Mouse (Mus musculus) kidney, adult 18-20 months (tissue): ENCODE measurements around the gene Rad50.
A peak's percentile ranks its signal among the peaks of the same experiment; 100 is the strongest.

Experiments used
- DNase-seq: peaks from one replicate; pipeline ENCODE4 v3.0.0; 2021

The Rad50 gene

GRCm38 (mm10) chr11:53632122-53632733, 74.9 kb downstream of the Rad50 start:
- no peak for DNase-seq

- peak; percentile 70 for DNase-seq
These were observed 79.3 kb downstream of the Rad50 start for GRCm38 (mm10) chr11:53627859-53628258.

GRCm38 (mm10) chr11:53626802-53627373, 80.2 kb downstream of the Rad50 start:
- DNase-seq: no peak

DNA sequence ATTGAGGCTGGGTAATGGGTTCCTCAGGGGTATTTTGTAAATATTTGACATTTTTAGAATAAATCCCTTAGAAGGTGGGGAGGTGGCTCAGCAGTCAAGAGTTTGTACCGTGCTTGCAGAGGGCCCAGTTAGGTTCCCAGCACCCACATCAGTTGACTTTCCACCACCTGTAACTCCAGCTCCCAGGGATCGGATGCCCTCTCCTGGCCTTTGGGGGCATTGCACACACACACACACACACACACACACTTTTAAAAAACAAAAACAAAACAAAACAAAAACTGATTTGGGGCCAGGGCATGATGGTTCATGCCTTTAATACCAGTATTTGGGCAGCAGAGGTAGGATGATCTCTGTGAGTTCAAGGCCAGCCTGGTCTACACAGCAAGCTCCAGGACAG, 83.0 kb downstream of the Rad50 start:
- no peak for DNase-seq

DNA sequence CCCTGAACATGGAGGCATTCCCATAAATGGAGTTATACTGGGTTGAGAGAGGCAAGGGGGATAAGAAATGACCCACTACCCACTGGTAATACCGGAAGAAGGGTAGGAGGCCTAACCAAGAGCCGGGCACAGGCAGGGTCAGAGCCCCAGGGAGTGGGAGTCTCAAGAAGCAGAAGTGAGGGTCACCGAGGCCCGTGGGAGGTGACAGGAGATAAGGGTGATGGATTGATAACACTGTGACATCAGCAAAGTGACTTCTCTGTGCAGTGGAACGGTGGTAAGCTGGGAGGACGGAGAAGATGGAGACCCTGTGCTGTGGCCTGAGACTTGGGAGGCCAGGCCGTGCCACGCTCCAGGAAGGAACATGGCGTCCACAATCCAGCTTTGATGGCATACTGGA, 83.5 kb downstream of the Rad50 start:
- no peak for DNase-seq

- DNase-seq: no peak
These were observed 84.7 kb downstream of the Rad50 start for GRCm38 (mm10) chr11:53622440-53622806.

DNA sequence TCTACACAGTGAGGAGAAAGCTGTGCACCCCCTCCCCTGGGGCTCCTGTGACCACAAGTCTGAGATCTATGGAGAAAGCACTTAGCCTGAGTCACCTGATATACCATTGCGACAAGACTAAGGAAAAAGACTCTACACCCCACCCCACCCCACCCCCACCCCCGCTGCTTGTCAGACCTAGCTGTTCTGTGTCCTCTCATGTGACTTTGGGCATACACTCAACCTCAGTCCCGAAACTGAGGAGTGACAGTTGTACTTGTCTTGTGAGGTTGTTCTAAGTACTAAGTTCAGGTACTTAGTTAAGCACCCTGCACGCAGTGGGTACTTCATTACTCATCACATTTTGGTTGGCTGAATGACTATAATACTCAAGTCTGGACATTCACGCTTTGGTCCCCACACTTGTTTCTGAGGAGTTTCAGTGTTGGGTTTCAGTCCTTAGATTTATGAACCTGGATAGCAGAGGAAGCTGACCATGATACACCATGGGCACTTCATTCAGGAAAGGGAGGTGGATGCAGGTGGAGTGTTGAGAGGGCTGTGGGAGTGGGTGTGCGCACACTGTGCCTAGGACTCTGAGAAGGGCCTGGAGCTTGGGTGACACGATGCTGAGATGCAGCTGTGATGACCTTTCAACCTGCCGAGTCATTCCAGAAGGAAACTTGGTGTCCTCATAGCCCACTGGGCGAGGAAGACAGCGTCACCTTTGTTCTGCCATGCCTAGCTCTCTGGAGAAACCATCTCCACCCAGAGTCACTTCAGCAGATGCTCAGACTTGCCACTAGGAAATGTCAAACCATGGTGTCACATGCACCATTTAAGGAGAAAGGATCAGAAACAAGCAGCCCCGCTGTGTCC, 85.3 kb downstream of the Rad50 start:
- no peak for DNase-seq

- DNase-seq: no peak
These were observed 87.0 kb downstream of the Rad50 start for GRCm38 (mm10) chr11:53620094-53620493.

GRCm38 (mm10) chr11:53619428-53619827, 87.7 kb downstream of the Rad50 start:
- DNase-seq: no peak

GRCm38 (mm10) chr11:53618619-53619198, 88.4 kb downstream of the Rad50 start, which contains the start of gene Il4:
Gene Il4 (minus strand): TSS chr11:53618669.
- DNase-seq: no peak

DNA sequence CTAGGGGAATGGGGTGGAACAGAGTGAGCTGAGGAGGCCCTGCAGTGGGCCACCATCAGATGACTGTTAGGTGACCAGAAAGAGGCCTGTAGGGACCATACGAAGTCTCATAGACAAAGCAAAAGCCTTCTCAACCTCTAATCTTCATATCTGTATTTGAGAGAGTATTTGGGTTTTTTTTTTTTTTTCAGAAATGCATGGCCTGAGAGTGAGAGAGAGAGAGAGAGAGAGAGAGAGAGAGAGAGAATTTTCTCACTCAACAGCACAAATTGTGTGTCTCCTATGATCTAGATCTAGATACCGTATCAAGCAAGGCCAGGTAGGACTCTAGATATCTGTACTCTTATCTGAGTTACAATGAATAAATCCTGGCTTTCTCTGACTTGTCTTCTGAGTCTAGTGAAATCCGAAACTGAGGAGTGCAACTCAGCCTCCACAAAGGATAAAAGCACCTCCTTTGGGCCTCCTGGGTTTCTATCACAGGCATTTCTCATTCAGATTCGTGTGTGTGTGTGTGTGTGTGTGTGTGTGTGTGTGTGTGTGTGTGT, 89.5 kb downstream of the Rad50 start:
- DNase-seq: no peak

GRCm38 (mm10) chr11:53616748-53617558, 90.2 kb downstream of the Rad50 start:
- DNase-seq: no peak

DNA sequence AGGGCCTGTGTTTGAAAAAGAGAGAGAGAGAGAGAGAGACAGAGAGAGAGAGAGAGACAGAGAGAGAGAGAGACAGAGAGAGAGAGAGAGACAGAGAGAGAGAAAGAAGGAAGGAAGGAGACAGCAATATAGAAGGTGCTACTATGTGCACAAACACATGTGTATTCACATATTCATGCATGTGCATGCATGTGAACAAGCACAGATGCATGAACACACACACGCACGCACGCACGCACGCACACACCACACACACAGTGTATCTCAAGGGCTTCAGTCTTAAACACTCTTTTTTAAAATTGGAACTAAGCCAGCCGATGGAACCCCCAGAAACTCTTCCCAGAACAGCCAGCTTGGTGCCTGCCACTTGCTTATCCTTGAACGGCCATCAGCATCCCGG, 91.5 kb downstream of the Rad50 start:
- DNase-seq: no peak

GRCm38 (mm10) chr11:53615172-53615571, 91.9 kb downstream of the Rad50 start:
- DNase-seq: no peak

DNA sequence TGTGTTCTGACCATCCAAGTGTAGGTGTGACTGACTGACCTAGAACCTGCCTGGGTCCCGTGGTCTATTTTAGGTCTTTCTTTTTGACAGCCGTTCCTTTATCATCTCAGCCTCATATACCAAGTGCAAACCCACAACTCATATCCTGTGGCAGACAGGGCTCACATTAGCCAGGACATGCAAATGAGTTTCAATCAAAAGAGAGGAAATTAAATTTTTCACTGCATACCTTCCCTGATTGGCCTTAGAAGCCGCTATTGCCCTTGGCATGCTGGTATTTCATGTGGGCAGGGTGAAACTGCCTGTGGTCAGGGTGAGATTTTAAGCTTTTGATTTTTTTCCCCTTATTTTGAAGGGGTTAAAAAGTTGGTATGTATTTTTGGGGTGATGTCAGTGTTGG, 97.4 kb downstream of the Rad50 start:
- DNase-seq: no peak

DNA sequence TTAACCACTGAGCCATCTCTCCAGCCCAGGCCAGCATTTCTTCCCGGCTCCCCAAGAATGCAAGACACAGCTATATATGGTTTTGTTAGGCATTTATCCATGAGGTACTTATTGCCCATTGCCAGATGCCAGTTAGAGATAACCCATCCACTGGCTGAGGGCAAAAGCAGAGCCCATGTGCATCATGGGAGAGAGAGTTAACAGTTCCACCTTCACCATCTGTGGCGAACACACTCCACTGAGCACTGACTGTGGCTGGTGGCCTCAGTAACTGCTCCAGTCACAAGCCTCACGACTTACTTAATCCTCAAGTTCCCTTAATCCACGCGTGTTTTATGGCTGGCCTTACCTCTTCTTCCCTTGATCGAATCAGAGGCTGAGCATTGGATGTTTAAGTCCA, 97.9 kb downstream of the Rad50 start:
- DNase-seq: no peak

DNA sequence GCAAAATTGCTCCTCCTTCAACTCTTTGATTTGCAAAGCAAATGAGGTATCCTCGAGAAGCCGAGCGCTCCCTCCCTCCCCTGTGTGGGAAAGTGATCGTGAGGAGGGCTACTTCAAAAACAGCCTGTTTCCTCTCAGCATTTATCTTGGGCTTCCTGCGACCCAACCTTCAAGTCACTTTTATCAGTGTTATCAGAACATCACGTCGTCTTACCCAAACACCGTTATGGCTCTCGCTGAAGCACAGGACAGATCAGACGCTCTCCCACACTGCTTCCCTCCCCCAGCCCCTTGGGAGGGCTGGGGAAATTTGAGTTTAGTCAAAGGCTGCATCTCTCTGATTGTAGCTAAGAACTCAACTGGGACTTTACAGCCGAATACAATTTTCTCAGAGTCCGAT, 101.5 kb downstream of the Rad50 start:
- no peak for DNase-seq

DNA sequence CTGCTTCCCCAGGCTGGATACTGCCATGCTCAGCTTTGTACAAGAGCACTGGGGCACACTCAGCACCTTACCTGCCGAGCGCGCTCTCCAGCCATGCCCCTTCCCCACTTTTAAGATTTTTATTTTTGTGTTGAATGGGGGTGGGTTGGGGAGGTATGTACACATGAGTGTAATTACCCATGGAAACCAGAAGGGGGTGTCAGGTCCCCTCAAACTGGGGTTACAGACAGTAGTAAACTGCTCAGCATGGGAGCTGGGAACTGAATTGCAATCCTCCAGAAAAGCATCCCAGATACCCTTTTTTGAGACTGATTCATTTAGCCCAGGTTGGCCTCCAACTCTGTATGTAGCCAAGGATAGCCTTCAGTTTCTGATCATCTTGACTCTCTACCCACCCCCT, 102.1 kb downstream of the Rad50 start:
- DNase-seq: no peak
